Comparison of ENCODE assay signal across 22 mouse cellular contexts in genomic region chr16:29732889-29733288, GRCm38 (mm10).
"Had no signal": no experiment of that assay in that cellular context is flagged by ENCODE, and none has a peak within 500 bp of the region (broad histone marks: within the 10 kb centered on the region; RNA-seq: fewer than 3 reads in every experiment).

No protein-coding gene starts in this region.

- H3K4me3 ChIP-seq: heart, embryonic 10.5 days; heart, embryonic 12.5 days; hindbrain, embryonic 13.5 days; hindbrain, embryonic 15.5 days; intestine, embryonic 15.5 days; layer of hippocampus, adult 2 months; left cerebral cortex, adult 2 months; limb, embryonic 10.5 days; limb, embryonic 12.5 days; liver, embryonic 13.5 days; liver, embryonic 15.5 days had no signal

- H3K4me1 ChIP-seq: liver, embryonic 15.5 days had no signal

- H3K27ac ChIP-seq: heart, embryonic 10.5 days; hindbrain, embryonic 13.5 days; hindbrain, embryonic 15.5 days; hindbrain, postnatal 0 days; intestine, embryonic 15.5 days; layer of hippocampus, adult 2 months; left cerebral cortex, adult 2 months; limb, embryonic 12.5 days; liver, embryonic 13.5 days; liver, embryonic 15.5 days had no signal

- H3K36me3 ChIP-seq: heart, embryonic 10.5 days; heart, embryonic 12.5 days; hindbrain, embryonic 13.5 days; hindbrain, embryonic 15.5 days; intestine, embryonic 15.5 days; limb, embryonic 10.5 days; limb, embryonic 12.5 days; liver, embryonic 13.5 days; liver, embryonic 15.5 days had no signal

- H3K9me3 ChIP-seq: heart, embryonic 10.5 days; heart, embryonic 12.5 days; hindbrain, embryonic 13.5 days; hindbrain, embryonic 15.5 days; intestine, embryonic 15.5 days; limb, embryonic 10.5 days; limb, embryonic 12.5 days; liver, embryonic 13.5 days; liver, embryonic 15.5 days had no signal

- H3K27me3 ChIP-seq: intestine, embryonic 15.5 days had no signal

- DNase-seq: gastrocnemius, postnatal 14 days; gastrocnemius, postnatal 36 days; heart, adult 18-20 months; heart, postnatal 14 days; heart, postnatal 36 days; kidney, adult 18-20 months; kidney, adult 8-10 months; kidney, postnatal 10 days; kidney, postnatal 4 days; liver; liver, embryonic 13.5 days had no signal
